Mouse (Mus musculus): ENCODE measurements around the gene Olfr392.

Gene Olfr392

GRCm38 (mm10) chr11:73816949-73817348 lies at the start of gene Olfr392:
Olfr392 (minus strand) TSS chr11:73817049.
- no peak for DNase-seq (ENCODE audit: low spot score)

GRCm38 (mm10) chr11:73851354-73851753 lies 34.5 kb upstream of the Olfr392 start, which contains the start of gene Olfr393:
Olfr393 (minus strand) TSS chr11:73851454.
- no peak for DNase-seq (ENCODE audit: low spot score)

GRCm38 (mm10) chr11:73802952-73803351 lies 13.9 kb downstream of the Olfr392 start, which contains the start of gene Olfr391-ps:
Olfr391-ps (minus strand) TSS chr11:73803052.
- DNase-seq (ENCODE audit: low spot score), result no peak

GRCm38 (mm10) chr11:73782664-73783063 lies 34.2 kb downstream of the Olfr392 start, which contains the start of gene Olfr390:
Olfr390 (plus strand) TSS chr11:73782964.
- no peak for DNase-seq (ENCODE audit: low spot score)

- DNase-seq (ENCODE audit: low spot score), result no peak
Observed at GRCm38 (mm10) chr11:73780613-73781012, 36.2 kb downstream of the Olfr392 start, which contains the start of gene Olfr389. Olfr389 (minus strand) TSS chr11:73780713.
